Mouse (Mus musculus) heart, embryonic 12.5 days (tissue): ENCODE data around the gene Ftsj3. TPM values are rescaled to one million over a fixed set of nuclear protein-coding genes. Genes with fewer than 3 reads are reported as not detected.
A peak's percentile ranks its signal among the peaks of the same experiment; 100 is the strongest.
"Not testable (repeated sequence)": the region's sequence is repeated elsewhere in the genome, so short reads cannot be mapped to it uniquely, and the experiment has no call there.

Source experiments
- ATAC-seq: fragments of 200-750 bp; cut with Nextera tagmentation; 2 replicates; pipeline ENCODE4 v1.8.0; 2017; ENCODE audit warnings: moderate TSS enrichment, moderate library complexity; ENCODE audit not compliant: insufficient number of reproducible peaks, low FRiP score
- H3K27ac ChIP-seq: fragments of 300-500 bp; sonication (generic); 2 replicates; pipeline ENCODE4 v1.5.1; 2016; ENCODE audit warnings: mild to moderate bottlenecking, moderate library complexity; ENCODE audit not compliant: poor library complexity, severe bottlenecking
- H3K27me3 ChIP-seq: fragments of 300-500 bp; sonication (generic); replicated peaks from 2 replicates; pipeline ENCODE4 v1.6.1; 2016; ENCODE audit warnings: mild to moderate bottlenecking, moderate library complexity
- H3K36me3 ChIP-seq: fragments of 300-500 bp; sonication (generic); 2 replicates; pipeline ENCODE4 v1.6.1; 2016; ENCODE audit warnings: mild to moderate bottlenecking, moderate library complexity
- H3K4me1 ChIP-seq: fragments of 300-500 bp; sonication (generic); replicated peaks from 2 replicates; pipeline ENCODE4 v1.6.1; 2016; ENCODE audit warnings: mild to moderate bottlenecking
- H3K4me2 ChIP-seq: fragments of 300-500 bp; sonication (generic); 2 replicates; pipeline ENCODE4 v1.6.1; 2016; ENCODE audit warnings: mild to moderate bottlenecking, moderate library complexity
- H3K4me3 ChIP-seq: fragments of 300-500 bp; sonication (generic); 2 replicates; pipeline ENCODE4 v1.5.1; 2016; ENCODE audit warnings: mild to moderate bottlenecking
- H3K9ac ChIP-seq: fragments of 300-500 bp; sonication (generic); 2 replicates; pipeline ENCODE4 v1.6.1; 2016; ENCODE audit warnings: mild to moderate bottlenecking, moderate library complexity
- H3K9me3 ChIP-seq: fragments of 300-500 bp; sonication (generic); replicated peaks from 2 replicates; pipeline ENCODE4 v1.6.1; 2016; ENCODE audit warnings: mild to moderate bottlenecking, moderate library complexity
- WGBS: fragments of 180-500 bp; shearing (Covaris S2); methylation state at CpG from one replicate; pipeline ENCODE4 v1.1.7; 2016; 5-methylcytosine and 5-hydroxymethylcytosine counted together
- polyA plus RNA-seq: library from polyadenylated mRNA; unstranded; fragments of >200 nt; fragmentation: Nextera tagmentation; extraction: Ambion mirVana; gene quantifications from 2 replicates; pipeline ENCODE4 v1.2.1, GENCODE M21; 2016

The Ftsj3 gene
- polyA plus RNA-seq, 1 experiment from 2014 or later = 45.9 TPM

- Histone ChIP-seq H3K4me2 (no peak overlapping the region), H3K27ac (no peak overlapping the region), H3K9me3 (0 out of 2 replicates have a peak, but pooled peaks cover 3% of the 10 kb centered on the region), H3K4me3 (no peak overlapping the region), H3K4me1 (0 out of 2 replicates have a peak, but pooled peaks cover 1% of the 10 kb centered on the region), H3K9ac (no peak overlapping the region), H3K36me3 (peaks cover 91% of the 10 kb centered on the region), H3K27me3 (no peaks in the 10 kb centered on the region)
- ATAC-seq = no peak
- WGBS = 83% methylated on average over 7 of the region's 7 CpGs
Observed at GRCm38 (mm10) chr11:106249326-106249725, 6.6 kb downstream of the Ftsj3 start.

GRCm38 (mm10) chr11:106246834-106247233 is 9.0 kb downstream of the Ftsj3 start:
- 0 out of 2 replicates have a peak, but pooled peaks cover 3% of the 10 kb centered on the region for H3K9me3 ChIP-seq
- H3K27me3 ChIP-seq = no peaks in the 10 kb centered on the region
- H3K9ac ChIP-seq = no peak overlapping the region
- ATAC-seq = no peak
- 96% methylated on average over 1 of the region's 1 CpGs for WGBS
- H3K27ac ChIP-seq = no peak overlapping the region
- no peaks in the 10 kb centered on the region for H3K4me1 ChIP-seq
- peaks cover 94% of the 10 kb centered on the region for H3K36me3 ChIP-seq
- H3K4me2 ChIP-seq = no peak overlapping the region
- no peak overlapping the region for H3K4me3 ChIP-seq

- H3K9me3 ChIP-seq, H3K27ac ChIP-seq, ATAC-seq, H3K9ac ChIP-seq, H3K4me1 ChIP-seq, H3K4me3 ChIP-seq, H3K4me2 ChIP-seq, H3K27me3 ChIP-seq: not testable (repeated sequence)
- 80% methylated on average over 8 of the region's 8 CpGs for WGBS
- H3K36me3 ChIP-seq = peaks cover 69% of the 10 kb centered on the region
Observed at GRCm38 (mm10) chr11:106233978-106234377, 21.9 kb downstream of the Ftsj3 start.

- Histone ChIP-seq H3K9me3 (no peaks in the 10 kb centered on the region), H3K27ac (no peak overlapping the region), H3K9ac (no peak overlapping the region), H3K4me1 (peaks cover 11% of the 10 kb centered on the region), H3K4me3 (no peak overlapping the region), H3K4me2 (no peak overlapping the region), H3K27me3 (no peaks in the 10 kb centered on the region), H3K36me3 (peaks cover 17% of the 10 kb centered on the region)
- no peak for ATAC-seq
- WGBS = 84% methylated on average over 3 of the region's 3 CpGs
Observed at GRCm38 (mm10) chr11:106220603-106221002, 35.3 kb downstream of the Ftsj3 start.

GRCm38 (mm10) chr11:106216730-106217490 is 39.0 kb downstream of the Ftsj3 start, which contains the start of gene Ddx42:
Gene Ddx42 (plus strand): TSS chr11:106216926.
- ATAC-seq = peak; percentile 92
- Histone ChIP-seq H3K9me3 (no peaks in the 10 kb centered on the region), H3K4me1 (peaks cover 20% of the 10 kb centered on the region), H3K27me3 (no peaks in the 10 kb centered on the region), H3K4me2 (peak within 1 kb of the TSS; percentile 80), H3K9ac (peak within 1 kb of the TSS; percentile 98), H3K27ac (peak within 1 kb of the TSS; percentile 94), H3K4me3 (peak within 1 kb of the TSS; percentile 90), H3K36me3 (peaks cover 12% of the 10 kb centered on the region)
- WGBS = under 1% methylated on average over 70 of the region's 70 CpGs

GRCm38 (mm10) chr11:106215927-106216729 is 39.8 kb downstream of the Ftsj3 start, which contains the start of gene Ccdc47:
Gene Ccdc47 (minus strand): TSS chr11:106216344.
- peak within 1 kb of the TSS; percentile 90 for H3K4me3 ChIP-seq
- peaks cover 19% of the 10 kb centered on the region for H3K36me3 ChIP-seq
- H3K4me1 ChIP-seq = peaks cover 20% of the 10 kb centered on the region
- H3K9ac ChIP-seq = peak within 1 kb of the TSS; percentile 98
- peak within 1 kb of the TSS; percentile 80 for H3K4me2 ChIP-seq
- peak; percentile 96 for ATAC-seq
- H3K27me3 ChIP-seq = no peaks in the 10 kb centered on the region
- under 1% methylated on average over 46 of the region's 46 CpGs for WGBS
- H3K27ac ChIP-seq = peak within 1 kb of the TSS; percentile 94
- H3K9me3 ChIP-seq = no peaks in the 10 kb centered on the region

- Histone ChIP-seq H3K27ac (peak overlapping the region; percentile 94; the same call in 1 of the 2 replicates), H3K36me3 (peaks cover 24% of the 10 kb centered on the region), H3K9me3 (no peaks in the 10 kb centered on the region), H3K9ac (peak overlapping the region; percentile 98), H3K27me3 (no peaks in the 10 kb centered on the region), H3K4me3 (peak overlapping the region; percentile 90), H3K4me1 (peaks cover 20% of the 10 kb centered on the region), H3K4me2 (peak overlapping the region; percentile 80)
- 22% methylated on average over 7 of the region's 7 CpGs for WGBS
- no peak for ATAC-seq
Observed at GRCm38 (mm10) chr11:106215450-106215859, 40.4 kb downstream of the Ftsj3 start.

GRCm38 (mm10) chr11:106214856-106215255 is 41.0 kb downstream of the Ftsj3 start:
- no peak overlapping the region for H3K27ac ChIP-seq
- H3K4me3 ChIP-seq = peak overlapping the region; percentile 90
- H3K4me1 ChIP-seq = peaks cover 20% of the 10 kb centered on the region
- peaks cover 30% of the 10 kb centered on the region for H3K36me3 ChIP-seq
- no peaks in the 10 kb centered on the region for H3K27me3 ChIP-seq
- no peak for ATAC-seq
- H3K9me3 ChIP-seq = no peaks in the 10 kb centered on the region
- H3K9ac ChIP-seq = peak overlapping the region; percentile 98
- peak overlapping the region; percentile 80 for H3K4me2 ChIP-seq
- 90% methylated on average over 5 of the region's 5 CpGs for WGBS

- WGBS = 90% methylated on average over 8 of the region's 8 CpGs
Observed at GRCm38 (mm10) chr11:106212771-106213170, 43.1 kb downstream of the Ftsj3 start.

GRCm38 (mm10) chr11:106202123-106202465 is 53.8 kb downstream of the Ftsj3 start, which contains the start of gene Strada:
Gene Strada (minus strand): TSS chr11:106202168.
- peaks cover 81% of the 10 kb centered on the region for H3K36me3 ChIP-seq
- no peak within 1 kb of the TSS for H3K27ac ChIP-seq
- H3K4me3 ChIP-seq = no peak within 1 kb of the TSS
- WGBS = 71% methylated on average over 5 of the region's 5 CpGs
- no peak for ATAC-seq
- H3K4me2 ChIP-seq = no peak within 1 kb of the TSS
- H3K4me1 ChIP-seq = peaks cover 2% of the 10 kb centered on the region; the same call in 1 of the 2 replicates
- H3K9ac ChIP-seq = no peak within 1 kb of the TSS
- no peaks in the 10 kb centered on the region for H3K9me3 ChIP-seq
- H3K27me3 ChIP-seq = no peaks in the 10 kb centered on the region

More at GRCm38 (mm10) chr11:106212771-106213170, 43.1 kb downstream of the Ftsj3 start:
- no peak overlapping the region for H3K4me2 ChIP-seq
- no peak overlapping the region for H3K27ac ChIP-seq
- H3K4me3 ChIP-seq = no peak overlapping the region
- H3K27me3 ChIP-seq = no peaks in the 10 kb centered on the region
- H3K4me1 ChIP-seq = peaks cover 10% of the 10 kb centered on the region
- H3K36me3 ChIP-seq = peaks cover 49% of the 10 kb centered on the region
- H3K9me3 ChIP-seq = no peaks in the 10 kb centered on the region
- ATAC-seq = no peak
- no peak overlapping the region for H3K9ac ChIP-seq
